Mouse (Mus musculus): ENCODE measurements around the gene Ttll8. TPM values are rescaled to one million over a fixed set of nuclear protein-coding genes. Genes with fewer than 3 reads are reported as not detected.
A peak's percentile ranks its signal among the peaks of the same experiment; 100 is the strongest.

Gene Ttll8
- polyA plus RNA-seq, 1 experiment from 2014 or later = not detected

DNA sequence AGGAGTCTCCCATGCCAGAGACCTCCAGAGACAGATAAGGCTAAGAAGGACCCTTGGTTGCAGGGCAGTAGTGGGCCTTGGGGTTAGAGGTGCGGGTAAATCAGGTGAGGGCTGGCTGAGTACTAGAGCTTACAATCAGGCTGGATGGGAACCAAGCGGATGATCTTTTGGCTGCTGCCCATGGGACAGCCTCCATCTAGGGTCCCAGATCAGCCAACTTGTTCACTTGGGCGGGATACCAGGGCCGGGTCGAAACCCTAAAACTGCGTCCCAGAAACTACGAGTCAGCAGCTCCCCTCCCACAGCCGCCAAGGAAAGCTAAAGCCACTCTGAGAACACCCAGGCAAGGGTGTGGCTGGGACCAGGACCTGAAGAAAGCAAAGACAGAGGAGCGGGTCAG, 101.1 kb downstream of the Ttll8 start:
- ATAC-seq (ENCODE audit: low read depth) = no peak
- no peaks in the 10 kb centered on the region for H3K27me3 ChIP-seq (ENCODE audit: control insufficient read depth, insufficient read depth, low read depth, low read length)
- no peaks in the 10 kb centered on the region for H3K36me3 ChIP-seq (ENCODE audit: control insufficient read depth, insufficient read depth)
- 67% methylated on average over 9 of the region's 9 CpGs for WGBS (ENCODE audit: insufficient replicate concordance)
- no peak overlapping the region for H3K4me3 ChIP-seq (ENCODE audit: low read depth, low read length)
- no peaks in the 10 kb centered on the region for H3K9me3 ChIP-seq (replicated peaks; ENCODE audit: control insufficient read depth, low read length)
- H3K4me1 ChIP-seq (ENCODE audit: control insufficient read depth, low read depth, low read length) = peaks cover 13% of the 10 kb centered on the region
- H3K4me2 ChIP-seq (ENCODE audit: low read depth, low read length) = no peak overlapping the region
- H3K9ac ChIP-seq (ENCODE audit: low read depth, low read length) = no peak overlapping the region
- no peak overlapping the region for H3K27ac ChIP-seq (ENCODE audit: low read length)

DNA sequence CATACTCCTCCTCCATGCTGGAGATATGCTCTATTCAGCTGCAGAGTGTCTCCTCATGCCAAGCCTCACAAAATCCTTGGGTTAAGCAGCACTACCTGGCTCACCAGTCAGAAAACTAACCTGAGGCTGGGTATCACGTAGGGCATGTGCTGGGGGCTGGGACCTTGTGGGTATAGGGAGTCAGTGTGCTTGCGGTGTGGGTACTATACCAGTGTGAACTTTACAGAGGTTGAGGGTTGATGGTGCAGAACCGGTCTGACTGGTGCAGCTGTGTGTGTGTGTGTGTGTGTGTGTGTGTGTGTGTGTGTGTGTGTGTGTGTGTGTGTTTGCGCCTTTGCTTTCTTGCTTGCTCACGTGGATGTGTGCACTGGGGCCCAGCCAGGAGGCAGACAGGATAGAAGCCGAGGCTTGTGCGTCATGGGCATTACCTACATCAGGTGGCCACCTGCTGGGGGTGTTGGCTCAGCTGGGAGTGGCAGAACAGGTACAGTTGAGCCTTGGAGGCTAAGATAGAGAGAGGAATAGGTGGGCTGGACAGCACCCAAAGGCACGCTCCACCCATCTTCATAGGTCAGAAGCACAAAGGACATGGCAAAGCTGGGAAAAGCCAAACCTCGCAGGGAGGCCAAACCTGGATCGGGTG, 102.6 kb downstream of the Ttll8 start:
- Histone ChIP-seq H3K27ac (ENCODE audit: low read length) (no peak overlapping the region), H3K27me3 (ENCODE audit: control insufficient read depth, insufficient read depth, low read depth, low read length) (no peaks in the 10 kb centered on the region), H3K9me3 (replicated peaks; ENCODE audit: control insufficient read depth, low read length) (no peaks in the 10 kb centered on the region), H3K4me2 (ENCODE audit: low read depth, low read length) (no peak overlapping the region), H3K36me3 (ENCODE audit: control insufficient read depth, insufficient read depth) (no peaks in the 10 kb centered on the region), H3K4me3 (ENCODE audit: low read depth, low read length) (no peak overlapping the region), H3K4me1 (ENCODE audit: control insufficient read depth, low read depth, low read length) (peaks cover 13% of the 10 kb centered on the region), H3K9ac (ENCODE audit: low read depth, low read length) (no peak overlapping the region)
- no peak for ATAC-seq (ENCODE audit: low read depth)
- WGBS (ENCODE audit: insufficient replicate concordance) = 57% methylated on average over 10 of the region's 10 CpGs

- 35% methylated on average over 3 of the region's 3 CpGs for WGBS (ENCODE audit: insufficient replicate concordance)
Measured at GRCm38 (mm10) chr15:88851076-88851475, 103.1 kb downstream of the Ttll8 start.

GRCm38 (mm10) chr15:88850146-88850826, 103.9 kb downstream of the Ttll8 start:
- Histone ChIP-seq H3K27me3 (ENCODE audit: control insufficient read depth, insufficient read depth, low read depth, low read length) (no peaks in the 10 kb centered on the region), H3K36me3 (ENCODE audit: control insufficient read depth, insufficient read depth) (no peaks in the 10 kb centered on the region), H3K9me3 (replicated peaks; ENCODE audit: control insufficient read depth, low read length) (no peaks in the 10 kb centered on the region), H3K9ac (ENCODE audit: low read depth, low read length) (no peak overlapping the region), H3K4me3 (ENCODE audit: low read depth, low read length) (no peak overlapping the region), H3K4me2 (ENCODE audit: low read depth, low read length) (no peak overlapping the region), H3K27ac (ENCODE audit: low read length) (peak overlapping the region; percentile 79), H3K4me1 (ENCODE audit: control insufficient read depth, low read depth, low read length) (peaks cover 13% of the 10 kb centered on the region)
- ATAC-seq (ENCODE audit: low read depth) = peak; percentile 94
- WGBS (ENCODE audit: insufficient replicate concordance) = 50% methylated on average over 10 of the region's 10 CpGs

More at GRCm38 (mm10) chr15:88851076-88851475, 103.1 kb downstream of the Ttll8 start:
- H3K4me2 ChIP-seq (ENCODE audit: low read depth, low read length) = no peak overlapping the region
- no peaks in the 10 kb centered on the region for H3K36me3 ChIP-seq (ENCODE audit: control insufficient read depth, insufficient read depth)
- H3K9ac ChIP-seq (ENCODE audit: low read depth, low read length) = no peak overlapping the region
- peak overlapping the region; percentile 65 for H3K27ac ChIP-seq (ENCODE audit: low read length)
- H3K4me1 ChIP-seq (ENCODE audit: control insufficient read depth, low read depth, low read length) = peaks cover 13% of the 10 kb centered on the region
- no peak for ATAC-seq (ENCODE audit: low read depth)
- no peaks in the 10 kb centered on the region for H3K27me3 ChIP-seq (ENCODE audit: control insufficient read depth, insufficient read depth, low read depth, low read length)
- H3K4me3 ChIP-seq (ENCODE audit: low read depth, low read length) = no peak overlapping the region
- no peaks in the 10 kb centered on the region for H3K9me3 ChIP-seq (replicated peaks; ENCODE audit: control insufficient read depth, low read length)

- Histone ChIP-seq H3K9me3 (replicated peaks; ENCODE audit: control insufficient read depth, low read length) (no peaks in the 10 kb centered on the region), H3K4me3 (ENCODE audit: low read depth, low read length) (no peak overlapping the region), H3K9ac (ENCODE audit: low read depth, low read length) (no peak overlapping the region), H3K27me3 (ENCODE audit: control insufficient read depth, insufficient read depth, low read depth, low read length) (no peaks in the 10 kb centered on the region), H3K36me3 (ENCODE audit: control insufficient read depth, insufficient read depth) (no peaks in the 10 kb centered on the region), H3K4me2 (ENCODE audit: low read depth, low read length) (no peak overlapping the region), H3K4me1 (ENCODE audit: control insufficient read depth, low read depth, low read length) (peaks cover 13% of the 10 kb centered on the region), H3K27ac (ENCODE audit: low read length) (peak overlapping the region; percentile 79; the same call in 1 of the 2 replicates)
- no peak for ATAC-seq (ENCODE audit: low read depth)
- 47% methylated on average over 2 of the region's 2 CpGs for WGBS (ENCODE audit: insufficient replicate concordance)
Measured at GRCm38 (mm10) chr15:88849621-88850020, 104.6 kb downstream of the Ttll8 start.

DNA sequence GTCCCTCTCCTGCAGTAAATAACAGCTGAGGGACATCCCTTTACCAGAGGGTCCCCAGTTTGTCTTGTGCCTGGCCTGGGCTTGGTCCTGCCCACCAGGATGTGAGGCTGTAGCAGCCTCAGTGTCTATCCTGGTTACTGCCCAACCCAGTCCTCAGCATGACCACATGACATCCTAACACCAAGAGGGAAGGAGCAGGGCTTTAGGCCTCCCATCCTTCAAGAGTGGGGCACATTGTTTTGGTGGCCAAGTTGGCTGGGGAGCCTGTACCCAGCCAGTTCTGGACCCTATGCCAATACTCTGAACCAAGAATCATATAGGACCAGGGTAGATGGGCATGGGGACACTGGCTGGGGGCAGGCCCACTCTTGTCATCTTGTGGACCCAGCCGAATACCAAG, 105.6 kb downstream of the Ttll8 start:
- H3K4me2 ChIP-seq (ENCODE audit: low read depth, low read length) = no peak overlapping the region
- no peaks in the 10 kb centered on the region for H3K27me3 ChIP-seq (ENCODE audit: control insufficient read depth, insufficient read depth, low read depth, low read length)
- ATAC-seq (ENCODE audit: low read depth) = no peak
- no peaks in the 10 kb centered on the region for H3K9me3 ChIP-seq (replicated peaks; ENCODE audit: control insufficient read depth, low read length)
- H3K4me1 ChIP-seq (ENCODE audit: control insufficient read depth, low read depth, low read length) = peaks cover 9% of the 10 kb centered on the region
- no peak overlapping the region for H3K9ac ChIP-seq (ENCODE audit: low read depth, low read length)
- no peak overlapping the region for H3K27ac ChIP-seq (ENCODE audit: low read length)
- WGBS (ENCODE audit: insufficient replicate concordance) = 56% methylated on average over 1 of the region's 1 CpGs
- H3K36me3 ChIP-seq (ENCODE audit: control insufficient read depth, insufficient read depth) = no peaks in the 10 kb centered on the region
- no peak overlapping the region for H3K4me3 ChIP-seq (ENCODE audit: low read depth, low read length)

- H3K4me3 ChIP-seq (ENCODE audit: low read depth, low read length) = no peak overlapping the region
- H3K36me3 ChIP-seq (ENCODE audit: control insufficient read depth, insufficient read depth) = no peaks in the 10 kb centered on the region
- WGBS (ENCODE audit: insufficient replicate concordance) = 66% methylated on average over 7 of the region's 7 CpGs
- no peaks in the 10 kb centered on the region for H3K9me3 ChIP-seq (replicated peaks; ENCODE audit: control insufficient read depth, low read length)
- H3K27ac ChIP-seq (ENCODE audit: low read length) = no peak overlapping the region
- no peak for ATAC-seq (ENCODE audit: low read depth)
- no peaks in the 10 kb centered on the region for H3K27me3 ChIP-seq (ENCODE audit: control insufficient read depth, insufficient read depth, low read depth, low read length)
- H3K4me1 ChIP-seq (ENCODE audit: control insufficient read depth, low read depth, low read length) = peaks cover 1% of the 10 kb centered on the region; the same call in 1 of the 2 replicates
- H3K9ac ChIP-seq (ENCODE audit: low read depth, low read length) = no peak overlapping the region
- H3K4me2 ChIP-seq (ENCODE audit: low read depth, low read length) = no peak overlapping the region
Measured at GRCm38 (mm10) chr15:88844966-88845365, 109.3 kb downstream of the Ttll8 start.

DNA sequence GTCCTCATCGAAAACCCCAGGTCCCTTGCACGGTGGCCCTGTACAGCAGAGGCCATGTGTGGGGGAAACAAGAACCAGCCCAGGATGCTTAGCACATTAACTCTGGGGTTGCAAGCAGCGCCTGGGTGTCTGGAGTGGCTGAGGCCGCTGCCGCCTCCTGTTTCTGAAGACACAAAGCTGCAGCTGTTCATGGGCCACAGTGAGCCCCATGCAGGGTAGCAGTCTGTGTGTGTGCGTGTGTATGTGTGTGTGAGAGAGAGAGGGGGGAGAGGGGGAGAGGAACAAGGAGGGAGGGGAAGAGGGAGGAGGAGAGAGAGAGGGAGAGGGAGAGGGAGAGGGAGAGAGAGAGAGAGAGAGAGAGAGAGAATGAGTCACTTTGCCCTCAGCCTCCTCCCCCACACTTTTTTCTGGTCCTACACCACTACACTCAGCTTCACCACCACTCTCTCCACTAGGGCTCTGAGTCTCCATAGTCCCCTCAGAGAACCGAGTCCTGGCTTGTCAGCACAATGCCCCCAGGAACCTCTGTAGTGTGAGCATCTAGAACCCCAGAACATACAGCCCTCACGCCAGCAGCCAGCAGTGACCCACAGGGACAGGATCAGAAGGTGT, 110.6 kb downstream of the Ttll8 start:
- no peak for ATAC-seq (ENCODE audit: low read depth)
- Histone ChIP-seq H3K27me3 (ENCODE audit: control insufficient read depth, insufficient read depth, low read depth, low read length) (no peaks in the 10 kb centered on the region), H3K9ac (ENCODE audit: low read depth, low read length) (no peak overlapping the region), H3K4me2 (ENCODE audit: low read depth, low read length) (no peak overlapping the region), H3K4me1 (ENCODE audit: control insufficient read depth, low read depth, low read length) (peaks cover 3% of the 10 kb centered on the region), H3K4me3 (ENCODE audit: low read depth, low read length) (no peak overlapping the region), H3K9me3 (replicated peaks; ENCODE audit: control insufficient read depth, low read length) (no peaks in the 10 kb centered on the region), H3K27ac (ENCODE audit: low read length) (no peak overlapping the region), H3K36me3 (ENCODE audit: control insufficient read depth, insufficient read depth) (no peaks in the 10 kb centered on the region)
- 37% methylated on average over 8 of the region's 8 CpGs for WGBS (ENCODE audit: insufficient replicate concordance)

DNA sequence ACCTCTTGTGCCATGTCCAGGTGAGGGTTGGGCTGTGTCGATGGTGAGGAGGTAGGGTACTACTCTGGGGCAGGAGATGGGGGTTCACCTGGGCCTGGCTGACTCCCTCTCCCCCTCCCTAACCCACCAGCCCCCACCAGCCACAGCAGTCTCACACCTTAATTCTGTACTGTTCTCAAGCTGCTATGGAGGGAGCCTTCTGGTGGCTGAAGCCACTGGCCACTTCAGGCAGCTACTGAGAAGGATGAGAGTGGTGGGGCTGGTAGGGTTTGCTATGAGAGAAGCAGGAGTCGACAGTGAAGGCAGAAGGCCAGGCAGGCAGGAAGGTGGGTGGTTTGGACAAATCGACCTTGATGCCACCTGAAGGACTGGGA, 111.9 kb downstream of the Ttll8 start:
- Histone ChIP-seq H3K36me3 (ENCODE audit: control insufficient read depth, insufficient read depth) (no peaks in the 10 kb centered on the region), H3K4me3 (ENCODE audit: low read depth, low read length) (no peak overlapping the region), H3K9me3 (replicated peaks; ENCODE audit: control insufficient read depth, low read length) (no peaks in the 10 kb centered on the region), H3K9ac (ENCODE audit: low read depth, low read length) (no peak overlapping the region), H3K4me2 (ENCODE audit: low read depth, low read length) (no peak overlapping the region), H3K4me1 (ENCODE audit: control insufficient read depth, low read depth, low read length) (peaks cover 3% of the 10 kb centered on the region), H3K27me3 (ENCODE audit: control insufficient read depth, insufficient read depth, low read depth, low read length) (peaks cover 8% of the 10 kb centered on the region), H3K27ac (ENCODE audit: low read length) (no peak overlapping the region)
- WGBS (ENCODE audit: insufficient replicate concordance) = 39% methylated on average over 3 of the region's 3 CpGs
- no peak for ATAC-seq (ENCODE audit: low read depth)
